11 mouse cellular contexts compared by ENCODE assay signal in genomic region chr1:60757631-60758030, GRCm38 (mm10).
"Had no signal": no experiment of that assay in that cellular context is flagged by ENCODE, and none has a peak within 500 bp of the region (broad histone marks: within the 10 kb centered on the region; RNA-seq: fewer than 3 reads in every experiment).

No protein-coding gene starts in this region.

- H3K27ac ChIP-seq: neural tube, embryonic 12.5 days; neural tube, embryonic 13.5 days; neural tube, embryonic 15.5 days; stomach, embryonic 15.5 days; stomach, postnatal 0 days had no signal

- H3K36me3 ChIP-seq: neural tube, embryonic 12.5 days; neural tube, embryonic 13.5 days; neural tube, embryonic 15.5 days; stomach, embryonic 15.5 days had no signal

- DNase-seq: retina, postnatal 1 day; right cerebral cortex, adult 18-20 months; right cerebral cortex, postnatal 14 days; right cerebral cortex, postnatal 25 days; right cerebral cortex, postnatal 4 days; spleen, adult 18-20 months had no signal

- H3K4me3 ChIP-seq: neural tube, embryonic 12.5 days; neural tube, embryonic 13.5 days; neural tube, embryonic 15.5 days; stomach, embryonic 15.5 days had no signal

- H3K27me3 ChIP-seq: neural tube, embryonic 12.5 days; neural tube, embryonic 13.5 days; neural tube, embryonic 15.5 days; stomach, embryonic 15.5 days had no signal

- H3K4me1 ChIP-seq: neural tube, embryonic 12.5 days; neural tube, embryonic 13.5 days; neural tube, embryonic 15.5 days; stomach, embryonic 15.5 days had no signal
